Mouse (Mus musculus) spleen, postnatal 36 days (tissue): Measurements from ENCODE around the gene Atf2.

ENCODE experiments used
- DNase-seq, 2 experiments: peaks; one replicate each; pipeline ENCODE4 v3.0.0; 2022; ENCODE audit warnings: low spot score in 2 of 2, mixed read lengths in 1 of 2

The Atf2 gene

DNA sequence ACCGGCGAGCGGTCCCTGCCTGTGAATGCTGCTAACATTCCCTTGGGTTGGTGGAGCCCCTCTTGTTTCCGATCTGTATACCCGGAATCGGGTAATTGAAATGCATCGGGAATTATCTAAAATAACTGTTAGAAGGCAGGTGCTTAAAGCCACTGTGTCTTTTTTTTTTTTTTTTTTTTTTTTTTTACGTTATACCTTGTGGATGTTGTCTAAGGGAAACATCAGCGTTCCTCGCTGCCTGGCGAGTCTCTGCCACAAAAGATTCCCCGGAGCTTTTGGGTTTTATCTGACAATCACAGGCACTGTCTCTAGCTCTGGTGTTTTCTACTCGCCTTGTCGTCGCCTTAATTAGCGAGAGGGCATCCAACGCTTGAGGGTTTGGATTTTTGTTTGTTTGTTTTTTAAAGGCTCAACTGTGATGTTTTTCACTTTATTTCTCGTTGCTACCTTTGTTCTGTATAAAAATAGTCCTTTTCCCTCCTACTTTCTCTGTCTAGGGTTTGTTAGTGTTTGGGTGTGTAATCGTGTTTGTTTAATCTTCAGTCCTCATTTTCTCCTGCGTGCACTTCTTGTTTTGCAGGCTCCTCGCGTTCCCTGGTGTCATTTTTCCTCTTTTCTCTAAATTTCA, 116.6 kb downstream of the Atf2 start:
- no peak for DNase-seq

DNA sequence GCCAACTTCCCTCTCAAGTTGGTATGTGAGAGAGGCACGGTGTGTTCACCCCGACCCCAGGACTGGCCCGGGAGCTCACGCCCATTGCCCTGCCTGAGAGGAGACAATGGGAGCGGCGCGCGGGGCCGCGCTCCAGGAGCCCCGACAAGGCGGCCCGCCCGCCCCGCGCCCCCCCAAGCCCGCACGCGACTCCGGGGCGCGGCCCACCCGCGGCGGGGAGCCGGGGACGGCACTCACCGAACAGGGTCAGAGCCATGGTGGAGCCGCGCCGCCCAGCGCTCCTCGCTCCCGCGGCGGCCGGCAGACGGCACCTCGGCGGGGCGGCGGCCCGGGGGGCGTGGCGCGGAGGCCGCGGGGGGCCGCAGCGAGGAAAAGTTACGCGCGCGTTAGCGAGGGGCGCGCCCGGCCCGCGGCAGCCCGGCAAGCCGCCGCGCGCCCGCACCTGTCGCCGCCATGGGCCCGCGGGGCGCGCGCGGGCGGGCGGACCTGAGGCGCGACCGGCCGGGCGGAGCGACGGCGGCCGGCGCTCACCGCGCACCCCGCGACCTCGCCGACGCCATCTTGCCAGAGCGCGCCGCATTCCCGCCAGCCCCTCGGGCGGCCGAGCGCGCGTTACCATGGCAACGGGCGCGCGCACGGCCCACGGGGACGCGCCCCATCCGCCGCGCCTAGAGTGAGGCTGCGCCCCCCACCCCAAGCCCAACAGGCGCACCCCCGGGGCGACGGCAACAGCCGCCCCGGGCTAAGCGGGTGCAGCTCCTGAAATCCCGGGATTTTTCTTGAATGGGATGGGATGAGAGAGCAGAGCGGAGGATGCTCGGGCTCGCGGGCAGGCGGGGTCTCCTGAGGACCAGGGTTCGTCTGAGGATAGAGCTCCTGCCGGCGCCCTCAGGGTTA, 117.4 kb downstream of the Atf2 start, which contains the start of gene Chn1:
Chn1 (minus strand) TSS at position 561 of the 897 bp plus-strand sequence.
- DNase-seq = no peak

DNA sequence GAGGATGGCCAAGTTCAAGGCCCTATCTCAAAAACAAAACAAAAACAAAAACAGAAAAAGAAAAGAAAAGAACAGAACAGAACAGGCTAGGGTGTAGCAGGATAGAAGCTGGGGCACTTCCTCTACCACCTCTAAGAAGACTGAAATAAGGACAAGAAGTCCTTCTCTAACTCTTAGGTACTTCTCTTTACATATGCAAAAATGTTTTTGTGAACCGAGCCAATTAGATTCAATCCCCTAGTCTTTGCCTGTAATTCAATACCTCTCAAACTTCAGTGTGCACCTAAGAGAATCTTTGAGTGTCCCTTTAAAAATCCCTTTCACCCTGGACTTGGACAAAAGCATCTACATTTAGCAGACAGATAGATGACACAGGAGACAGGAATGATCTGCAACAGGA, 119.5 kb downstream of the Atf2 start:
- DNase-seq = no peak

DNA sequence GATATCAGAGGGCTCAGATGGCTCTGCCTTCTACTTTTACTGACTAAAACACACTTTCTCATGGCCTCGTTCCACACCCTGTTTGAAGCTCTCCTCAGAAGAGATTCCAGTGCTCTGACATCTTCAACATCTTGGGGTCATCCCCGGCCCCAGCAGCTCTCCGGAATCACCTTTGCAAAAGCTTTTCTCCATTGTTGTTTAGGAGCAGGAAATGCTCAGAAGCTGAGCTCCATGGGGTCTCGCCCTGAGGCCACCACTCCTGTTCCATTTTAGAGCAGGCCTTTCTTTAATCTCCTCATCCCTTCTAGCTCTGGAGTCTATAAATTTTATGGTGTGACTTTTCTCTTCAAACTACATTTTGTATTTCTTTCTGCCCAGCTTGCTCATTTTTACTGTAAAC, 123.8 kb downstream of the Atf2 start:
- no peak for DNase-seq
